Mouse (Mus musculus): ENCODE results near the gene Aldh1a1.

DNA sequence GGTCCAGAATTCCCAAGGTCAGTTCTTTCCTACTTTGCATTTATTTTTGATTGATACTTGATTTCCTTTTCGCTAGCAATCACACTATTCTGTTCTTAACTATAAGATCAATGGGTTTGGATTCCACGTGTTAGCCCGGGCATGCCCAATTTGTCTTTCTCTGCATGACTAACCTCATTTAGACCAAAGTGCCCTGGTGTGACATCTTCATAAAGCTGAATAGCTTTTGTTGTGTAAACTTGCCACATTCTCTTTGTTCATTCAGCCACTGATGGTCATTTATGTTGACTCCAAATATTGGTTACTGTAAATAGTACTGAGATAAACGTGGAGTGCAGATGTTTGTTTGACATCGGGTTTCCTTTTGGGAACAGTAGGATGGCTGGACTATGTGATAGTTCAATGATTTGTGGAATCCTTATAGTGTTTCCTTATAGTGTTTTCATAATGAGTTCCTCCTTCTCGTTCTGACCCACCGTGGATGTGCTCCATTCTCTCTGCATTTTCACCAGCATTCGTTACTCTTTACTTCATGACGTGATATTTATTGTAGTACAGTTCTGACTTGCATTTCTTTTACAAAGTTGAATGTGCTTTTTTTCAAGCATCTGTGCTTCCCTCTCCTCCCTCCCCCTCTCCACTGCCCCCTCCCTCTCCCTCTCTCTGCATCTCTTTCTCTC lies 14.6 kb downstream of the Aldh1a1 start:
- TF ChIP-seq POLR2A (IDR thresholded peaks at IDR 0.05; ENCODE audit: low read depth, low read length) (no peak), CTCF (conservative IDR thresholded peaks at IDR 0.05; ENCODE audit: insufficient read depth, insufficient read length, low read depth, low read length) (no peak)

Measured in kidney, adult 2 months (tissue).